Mouse (Mus musculus): ENCODE results near the gene Dohh. TPM values are rescaled to one million over a fixed set of nuclear protein-coding genes. Genes with fewer than 3 reads are reported as not detected.

The Dohh gene
- polyA plus RNA-seq, 1 experiment from 2014 or later = 78.7 TPM

DNA sequence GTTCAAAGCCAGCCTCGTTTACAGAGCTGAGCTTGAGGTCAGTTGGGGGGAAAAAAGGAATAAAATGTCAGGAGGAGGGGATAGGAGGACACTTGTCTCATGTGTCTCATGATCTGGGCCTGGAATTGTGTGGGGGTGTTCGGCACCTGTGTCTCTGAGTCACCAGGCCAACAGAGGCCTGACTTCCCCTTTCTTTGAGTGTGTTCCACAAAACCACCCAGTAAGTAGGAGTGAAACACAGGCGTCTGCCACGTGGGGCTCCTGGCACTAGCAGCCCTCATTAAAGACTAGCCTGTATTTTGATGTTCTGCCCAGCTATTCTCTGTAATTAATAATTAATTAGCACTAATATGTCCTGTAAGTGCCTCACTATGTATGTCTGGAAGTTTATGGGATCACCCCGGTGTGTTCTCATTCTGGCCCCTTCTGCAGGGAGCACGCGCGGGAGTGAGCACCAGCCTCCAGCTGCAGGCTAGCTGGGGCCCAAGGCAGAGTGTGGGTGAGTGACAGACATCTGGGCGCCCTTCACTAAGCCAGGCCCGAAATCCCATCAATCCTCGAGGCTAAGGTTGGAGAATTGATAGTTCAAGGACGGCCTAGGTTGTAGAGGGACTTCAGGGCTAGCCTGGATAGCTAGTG is 27.8 kb upstream of the Dohh start:
- Histone ChIP-seq H3K9ac (ENCODE audit: low read length) (no peak overlapping the region), H3K27me3 (replicated peaks; ENCODE audit: control insufficient read depth, insufficient read depth, low read length) (no peaks in the 10 kb centered on the region), H3K4me3 (ENCODE audit: low read depth, low read length) (peak overlapping the region; percentile 68; the same call in 1 of the 2 replicates), H3K4me1 (ENCODE audit: control insufficient read depth, insufficient read depth, low read length) (peaks cover 3% of the 10 kb centered on the region; the same call in 1 of the 2 replicates), H3K4me2 (ENCODE audit: low read length) (peak overlapping the region; percentile 97), H3K9me3 (replicated peaks; ENCODE audit: control insufficient read depth, low read length) (no peaks in the 10 kb centered on the region), H3K36me3 (ENCODE audit: control insufficient read depth, insufficient read depth, low read length) (no peaks in the 10 kb centered on the region; the same call in 1 of the 2 replicates), H3K27ac (ENCODE audit: low read depth, low read length) (no peak overlapping the region)
- DNase-seq (ENCODE audit: low spot score) (no peak), ATAC-seq (no peak)
- WGBS = 48% methylated on average over 12 of the region's 12 CpGs

DNA sequence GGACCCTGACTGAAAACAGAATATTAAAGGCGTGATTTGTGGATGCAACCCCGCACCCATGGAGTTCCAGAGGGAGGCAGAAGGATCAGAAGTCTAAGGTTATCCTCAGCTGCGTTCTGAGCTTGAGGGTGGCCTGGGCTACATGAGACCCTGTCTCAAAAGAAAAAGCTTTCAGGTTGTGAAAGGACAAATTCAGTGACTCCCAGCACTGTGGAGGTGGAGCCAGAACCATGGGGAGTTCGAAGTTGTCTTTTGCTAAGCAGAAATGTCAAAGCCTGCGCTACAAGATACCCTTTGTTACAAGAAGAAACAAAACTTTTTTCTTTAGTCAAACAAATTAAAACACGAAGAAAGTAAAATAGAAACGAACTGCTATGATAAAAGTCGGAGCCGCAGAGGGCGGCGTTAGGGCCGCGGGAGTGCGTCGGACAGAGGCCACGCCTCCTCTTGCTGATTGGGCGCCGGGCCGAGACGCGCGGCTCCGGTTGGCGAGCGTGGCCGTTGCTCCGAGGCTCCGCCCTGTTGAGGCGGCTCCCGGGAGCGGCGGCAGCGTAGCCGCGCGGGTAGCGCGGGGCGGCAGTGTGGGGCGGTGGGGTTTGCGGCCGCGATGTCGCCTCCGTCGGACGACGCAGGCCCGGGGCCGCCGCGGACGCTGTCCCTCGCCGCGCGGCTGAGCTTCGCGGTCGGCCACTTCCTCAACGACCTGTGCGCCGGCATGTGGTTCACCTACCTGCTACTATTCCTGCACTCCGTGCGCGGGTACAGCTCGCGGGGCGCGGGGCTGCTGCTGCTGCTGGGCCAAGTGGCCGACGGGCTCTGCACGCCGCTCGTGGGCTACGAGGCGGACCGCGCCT is 27.0 kb upstream of the Dohh start, which contains the start of gene Mfsd12:
Gene Mfsd12, plus strand, starts transcription at position 501 of the 854 bp plus-strand sequence.
- no peaks in the 10 kb centered on the region; the same call in 1 of the 2 replicates for H3K36me3 ChIP-seq (ENCODE audit: control insufficient read depth, insufficient read depth, low read length)
- H3K27me3 ChIP-seq (replicated peaks; ENCODE audit: control insufficient read depth, insufficient read depth, low read length) = no peaks in the 10 kb centered on the region
- peak; percentile 95 for DNase-seq (ENCODE audit: low spot score)
- peak within 1 kb of the TSS; percentile 81 for H3K9ac ChIP-seq (ENCODE audit: low read length)
- peak within 1 kb of the TSS; percentile 97 for H3K4me2 ChIP-seq (ENCODE audit: low read length)
- H3K4me3 ChIP-seq (ENCODE audit: low read depth, low read length) = peak within 1 kb of the TSS; percentile 68
- WGBS = 2% methylated on average over 73 of the region's 79 CpGs
- H3K27ac ChIP-seq (ENCODE audit: low read depth, low read length) = no peak within 1 kb of the TSS
- peak; percentile 96 for ATAC-seq
- H3K4me1 ChIP-seq (ENCODE audit: control insufficient read depth, insufficient read depth, low read length) = peaks cover 3% of the 10 kb centered on the region; the same call in 1 of the 2 replicates
- no peaks in the 10 kb centered on the region for H3K9me3 ChIP-seq (replicated peaks; ENCODE audit: control insufficient read depth, low read length)

GRCm38 (mm10) chr10:81358209-81358608 is 26.0 kb upstream of the Dohh start:
- 43% methylated on average over 4 of the region's 4 CpGs for WGBS

GRCm38 (mm10) chr10:81358841-81359240 is 25.4 kb upstream of the Dohh start:
- no peak for DNase-seq (ENCODE audit: low spot score)
- no peak overlapping the region for H3K4me3 ChIP-seq (ENCODE audit: low read depth, low read length)
- peaks cover 6% of the 10 kb centered on the region for H3K4me1 ChIP-seq (ENCODE audit: control insufficient read depth, insufficient read depth, low read length)
- H3K9me3 ChIP-seq (replicated peaks; ENCODE audit: control insufficient read depth, low read length) = no peaks in the 10 kb centered on the region
- 63% methylated on average over 1 of the region's 1 CpGs for WGBS
- no peak for ATAC-seq
- no peak overlapping the region for H3K27ac ChIP-seq (ENCODE audit: low read depth, low read length)
- H3K4me2 ChIP-seq (ENCODE audit: low read length) = no peak overlapping the region; the same call in 1 of the 2 replicates
- peaks cover 14% of the 10 kb centered on the region for H3K27me3 ChIP-seq (replicated peaks; ENCODE audit: control insufficient read depth, insufficient read depth, low read length)
- peaks cover 3% of the 10 kb centered on the region; the same call in 1 of the 2 replicates for H3K36me3 ChIP-seq (ENCODE audit: control insufficient read depth, insufficient read depth, low read length)
- no peak overlapping the region for H3K9ac ChIP-seq (ENCODE audit: low read length)

More at GRCm38 (mm10) chr10:81358209-81358608, 26.0 kb upstream of the Dohh start:
- H3K4me1 ChIP-seq (ENCODE audit: control insufficient read depth, insufficient read depth, low read length) = peaks cover 3% of the 10 kb centered on the region; the same call in 1 of the 2 replicates
- no peak overlapping the region for H3K27ac ChIP-seq (ENCODE audit: low read depth, low read length)
- peak overlapping the region; percentile 68 for H3K4me3 ChIP-seq (ENCODE audit: low read depth, low read length)
- H3K9me3 ChIP-seq (replicated peaks; ENCODE audit: control insufficient read depth, low read length) = no peaks in the 10 kb centered on the region
- peak overlapping the region; percentile 81 for H3K9ac ChIP-seq (ENCODE audit: low read length)
- peaks cover 7% of the 10 kb centered on the region; the same call in 1 of the 2 replicates for H3K27me3 ChIP-seq (replicated peaks; ENCODE audit: control insufficient read depth, insufficient read depth, low read length)
- peak overlapping the region; percentile 97 for H3K4me2 ChIP-seq (ENCODE audit: low read length)
- H3K36me3 ChIP-seq (ENCODE audit: control insufficient read depth, insufficient read depth, low read length) = peaks cover 3% of the 10 kb centered on the region; the same call in 1 of the 2 replicates
- ATAC-seq (no peak), DNase-seq (ENCODE audit: low spot score) (no peak)

GRCm38 (mm10) chr10:81360721-81361120 is 23.5 kb upstream of the Dohh start:
- H3K4me1 ChIP-seq (ENCODE audit: control insufficient read depth, insufficient read depth, low read length) = peaks cover 17% of the 10 kb centered on the region
- no peak overlapping the region for H3K4me2 ChIP-seq (ENCODE audit: low read length)
- H3K36me3 ChIP-seq (ENCODE audit: control insufficient read depth, insufficient read depth, low read length) = peaks cover 3% of the 10 kb centered on the region; the same call in 1 of the 2 replicates
- ATAC-seq (no peak), DNase-seq (ENCODE audit: low spot score) (no peak)
- H3K4me3 ChIP-seq (ENCODE audit: low read depth, low read length) = no peak overlapping the region
- no peak overlapping the region for H3K9ac ChIP-seq (ENCODE audit: low read length)
- H3K27ac ChIP-seq (ENCODE audit: low read depth, low read length) = no peak overlapping the region
- peaks cover 27% of the 10 kb centered on the region for H3K27me3 ChIP-seq (replicated peaks; ENCODE audit: control insufficient read depth, insufficient read depth, low read length)
- H3K9me3 ChIP-seq (replicated peaks; ENCODE audit: control insufficient read depth, low read length) = no peaks in the 10 kb centered on the region
- WGBS = 79% methylated on average over 8 of the region's 8 CpGs

- DNase-seq (ENCODE audit: low spot score) (no peak), ATAC-seq (no peak)
- Histone ChIP-seq H3K4me1 (ENCODE audit: control insufficient read depth, insufficient read depth, low read length) (peaks cover 19% of the 10 kb centered on the region), H3K36me3 (ENCODE audit: control insufficient read depth, insufficient read depth, low read length) (peaks cover 19% of the 10 kb centered on the region), H3K9me3 (replicated peaks; ENCODE audit: control insufficient read depth, low read length) (no peaks in the 10 kb centered on the region), H3K27ac (ENCODE audit: low read depth, low read length) (no peak overlapping the region), H3K9ac (ENCODE audit: low read length) (no peak overlapping the region), H3K4me2 (ENCODE audit: low read length) (no peak overlapping the region), H3K4me3 (ENCODE audit: low read depth, low read length) (no peak overlapping the region), H3K27me3 (replicated peaks; ENCODE audit: control insufficient read depth, insufficient read depth, low read length) (peaks cover 27% of the 10 kb centered on the region)
- WGBS = 75% methylated on average over 12 of the region's 12 CpGs
Measured at GRCm38 (mm10) chr10:81362336-81362949, 21.8 kb upstream of the Dohh start.

DNA sequence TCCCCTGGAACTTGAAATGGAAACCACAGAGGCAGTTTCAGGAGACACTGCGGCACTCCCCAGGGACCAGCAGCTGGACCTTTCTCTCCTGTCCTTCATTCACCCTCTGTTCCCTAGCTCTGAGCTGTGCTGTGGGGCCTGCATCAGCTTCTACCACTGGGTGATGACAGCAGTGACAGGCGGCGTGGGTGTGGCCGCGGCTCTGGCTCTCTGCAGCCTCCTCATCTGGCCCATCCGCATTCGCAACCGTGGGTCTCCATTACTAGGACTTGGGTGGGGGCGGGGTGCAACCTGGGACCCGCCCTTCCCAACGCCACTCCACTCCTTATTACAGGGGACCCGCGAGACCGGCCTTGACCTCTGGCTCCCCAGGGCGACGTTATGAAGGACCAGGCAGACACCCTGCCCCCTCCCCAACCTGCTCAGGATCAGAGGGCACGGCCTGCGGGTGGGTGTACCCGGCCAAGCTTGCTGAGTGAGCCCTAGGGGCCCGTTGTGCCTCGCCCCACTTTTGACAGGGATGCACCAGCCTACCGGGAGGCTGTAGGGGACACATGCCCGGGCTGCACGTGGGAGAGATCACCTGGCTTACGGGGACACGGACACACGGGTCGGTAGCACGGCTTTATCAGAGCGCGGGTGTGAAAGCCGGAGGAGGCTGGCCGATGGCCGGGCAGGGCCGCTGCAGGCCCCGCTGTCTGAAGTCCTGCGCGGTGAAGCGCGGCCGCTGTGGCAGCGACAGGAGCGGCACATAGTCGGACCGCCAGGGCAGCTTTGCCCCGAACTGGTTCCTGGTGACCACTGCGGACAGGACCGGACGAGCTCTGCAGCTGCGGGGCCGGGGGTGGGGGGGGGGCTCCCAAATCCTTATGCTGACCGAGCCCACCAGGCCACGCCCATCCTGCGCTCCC is 20.5 kb upstream of the Dohh start:
- Histone ChIP-seq H3K9ac (ENCODE audit: low read length) (peak overlapping the region; percentile 52), H3K4me1 (ENCODE audit: control insufficient read depth, insufficient read depth, low read length) (peaks cover 16% of the 10 kb centered on the region), H3K4me3 (ENCODE audit: low read depth, low read length) (peak overlapping the region; percentile 18; the same call in 1 of the 2 replicates), H3K36me3 (ENCODE audit: control insufficient read depth, insufficient read depth, low read length) (peaks cover 31% of the 10 kb centered on the region), H3K27ac (ENCODE audit: low read depth, low read length) (no peak overlapping the region), H3K4me2 (ENCODE audit: low read length) (peak overlapping the region; percentile 47), H3K9me3 (replicated peaks; ENCODE audit: control insufficient read depth, low read length) (no peaks in the 10 kb centered on the region), H3K27me3 (replicated peaks; ENCODE audit: control insufficient read depth, insufficient read depth, low read length) (peaks cover 27% of the 10 kb centered on the region)
- ATAC-seq = no peak
- no peak for DNase-seq (ENCODE audit: low spot score)
- WGBS = 12% methylated on average over 53 of the region's 54 CpGs

DNA sequence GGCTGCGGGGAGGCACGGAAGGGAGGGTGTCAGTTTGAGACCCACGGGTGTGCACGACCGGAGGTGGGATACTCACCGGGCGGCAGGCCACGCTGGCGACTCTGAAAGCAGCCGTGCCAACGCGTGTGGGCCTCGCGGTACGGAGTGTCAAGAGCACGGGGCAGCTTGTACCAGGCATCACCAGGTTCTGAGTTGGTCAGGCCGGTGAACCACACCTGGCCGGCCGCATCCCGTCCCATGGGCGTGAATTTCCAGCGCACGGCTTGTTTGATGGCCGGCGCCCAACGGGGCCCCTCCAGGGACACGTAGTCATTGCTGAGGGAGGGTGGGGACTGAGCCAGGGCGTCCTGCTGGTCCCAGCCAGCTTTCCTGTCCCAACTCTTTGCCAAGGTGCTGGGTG is 19.6 kb upstream of the Dohh start:
- Histone ChIP-seq H3K9me3 (replicated peaks; ENCODE audit: control insufficient read depth, low read length) (no peaks in the 10 kb centered on the region), H3K4me1 (ENCODE audit: control insufficient read depth, insufficient read depth, low read length) (peaks cover 16% of the 10 kb centered on the region), H3K4me3 (ENCODE audit: low read depth, low read length) (peak overlapping the region; percentile 18), H3K4me2 (ENCODE audit: low read length) (peak overlapping the region; percentile 47), H3K36me3 (ENCODE audit: control insufficient read depth, insufficient read depth, low read length) (peaks cover 41% of the 10 kb centered on the region), H3K9ac (ENCODE audit: low read length) (peak overlapping the region; percentile 52; the same call in 1 of the 2 replicates), H3K27ac (ENCODE audit: low read depth, low read length) (no peak overlapping the region), H3K27me3 (replicated peaks; ENCODE audit: control insufficient read depth, insufficient read depth, low read length) (peaks cover 27% of the 10 kb centered on the region)
- WGBS = 9% methylated on average over 28 of the region's 28 CpGs
- ATAC-seq = peak; percentile 9; the same call in 1 of the 2 replicates
- DNase-seq (ENCODE audit: low spot score) = no peak
